Mouse (Mus musculus) CH12.LX (cell line): ENCODE results near the gene Epas1. TPM values are rescaled to one million over a fixed set of nuclear protein-coding genes. Genes with fewer than 3 reads are reported as not detected.

Source experiments
- DNase-seq: peaks from one replicate; pipeline ENCODE4 v3.0.0-alpha.2; 2013; ENCODE audit errors: extremely low read depth
- H3K27ac ChIP-seq: 2 replicates; pipeline ENCODE4 v1.5.1; 2012; ENCODE audit warnings: low read depth, mild to moderate bottlenecking, control low read depth, moderate library complexity; ENCODE audit not compliant: insufficient read depth
- H3K27me3 ChIP-seq: replicated peaks from 2 replicates; pipeline ENCODE3; 2012; ENCODE audit warnings: inconsistent platforms
- H3K36me3 ChIP-seq, 2 experiments: replicated peaks in 1 of 2; 2 replicates each; pipeline versions ENCODE3 to v1.6.1; 2012; ENCODE audit warnings: inconsistent platforms in 1 of 2, low read length in 1 of 2, mild to moderate bottlenecking in 1 of 2, mixed read lengths in 1 of 2, moderate library complexity in 1 of 2; ENCODE audit not compliant: control insufficient read depth in 1 of 2, insufficient read depth in 1 of 2
- H3K4me1 ChIP-seq, 2 experiments: 2 replicates each; pipeline ENCODE4 v1.6.1; 2012; ENCODE audit warnings: inconsistent platforms in 1 of 2, moderate library complexity in 1 of 2; ENCODE audit not compliant: insufficient read depth in 2 of 2, control insufficient read depth in 1 of 2
- H3K4me2 ChIP-seq: 2 replicates; pipeline ENCODE4 v1.6.1; 2012; ENCODE audit warnings: low read depth, mild to moderate bottlenecking, control low read depth; ENCODE audit not compliant: poor library complexity, insufficient read depth, severe bottlenecking
- H3K4me3 ChIP-seq, 3 experiments: fragments of 150-350 bp in 1 of 3; sonication (generic) in 1 of 3; replicated peaks in 1 of 3; 2 replicates each; pipeline versions ENCODE3 to v1.5.1; 2011 to 2012; ENCODE audit warnings: low read depth in 2 of 3, low read length in 2 of 3, mild to moderate bottlenecking in 2 of 3, moderate library complexity in 2 of 3, control low read depth in 1 of 3, improper control_type of control experiment in 1 of 3, inconsistent platforms in 1 of 3, mixed read lengths in 1 of 3; ENCODE audit not compliant: poor library complexity in 1 of 3
- H3K79me2 ChIP-seq: replicated peaks from 2 replicates; pipeline ENCODE4 v1.6.1; 2012; ENCODE audit warnings: mild to moderate bottlenecking, moderate library complexity; ENCODE audit not compliant: control insufficient read depth, poor library complexity, insufficient read depth, severe bottlenecking; ENCODE audit errors: extremely low read depth
- H3K9ac ChIP-seq: 2 replicates; pipeline ENCODE4 v1.6.1; 2012; ENCODE audit warnings: low read depth, mild to moderate bottlenecking, control low read depth, moderate library complexity; ENCODE audit not compliant: insufficient read depth
- H3K9me3 ChIP-seq: replicated peaks from 2 replicates; pipeline ENCODE3; 2012; ENCODE audit warnings: low read length, inconsistent platforms, mixed read lengths
- BHLHE40 ChIP-seq: IDR thresholded peaks from 2 replicates; pipeline ENCODE4 v1.6.1; 2011; ENCODE audit warnings: mild to moderate bottlenecking, low read depth, low read length, improper control_type of control experiment
- CHD1 ChIP-seq: IDR thresholded peaks from 2 replicates; pipeline ENCODE4 v1.6.1; 2012; ENCODE audit warnings: low read depth, low read length, improper control_type of control experiment, inconsistent platforms
- CHD2 ChIP-seq: IDR thresholded peaks from 2 replicates; pipeline ENCODE4 v1.6.1; 2011; ENCODE audit warnings: low read length, improper control_type of control experiment
- EP300 ChIP-seq: IDR thresholded peaks from 2 replicates; pipeline ENCODE4 v1.6.1; 2011; ENCODE audit warnings: low read length, improper control_type of control experiment
- GABPA ChIP-seq: IDR thresholded peaks from 2 replicates; pipeline ENCODE4 v1.6.1; 2012; ENCODE audit warnings: low read depth, low read length, improper control_type of control experiment, inconsistent platforms; ENCODE audit not compliant: insufficient replicate concordance
- IRF4 ChIP-seq: IDR thresholded peaks from 2 replicates; pipeline ENCODE4 v1.6.1; 2014; ENCODE audit warnings: low read depth, mild to moderate bottlenecking, inconsistent platforms, low read length, improper control_type of control experiment
- MAZ ChIP-seq: IDR thresholded peaks from 2 replicates; pipeline ENCODE4 v1.6.1; 2012; ENCODE audit warnings: low read depth, mild to moderate bottlenecking, inconsistent platforms, low read length, improper control_type of control experiment, moderate library complexity
- MEF2A ChIP-seq: IDR thresholded peaks from 2 replicates; pipeline ENCODE4 v1.6.1; 2014; ENCODE audit warnings: low read depth, mild to moderate bottlenecking, inconsistent platforms, low read length, improper control_type of control experiment, borderline replicate concordance
- NELFE ChIP-seq: IDR thresholded peaks from 2 replicates; pipeline ENCODE4 v1.6.1; 2011; ENCODE audit warnings: low read depth, low read length, improper control_type of control experiment
- NRF1 ChIP-seq: IDR thresholded peaks from 2 replicates; pipeline ENCODE4 v1.6.1; 2014; ENCODE audit warnings: low read depth, mild to moderate bottlenecking, inconsistent platforms, low read length, improper control_type of control experiment, moderate library complexity
- POLR2A ChIP-seq: IDR thresholded peaks from 2 replicates; pipeline ENCODE4 v1.6.1; 2011; ENCODE audit warnings: low read depth, mild to moderate bottlenecking, improper control_type of control experiment, low read length
- SIN3A ChIP-seq: IDR thresholded peaks from 2 replicates; pipeline ENCODE4 v1.6.1; 2012; ENCODE audit warnings: low read length, improper control_type of control experiment, inconsistent platforms
- TCF12 ChIP-seq: IDR thresholded peaks from 2 replicates; pipeline ENCODE4 v1.6.1; 2014; ENCODE audit warnings: low read depth, mild to moderate bottlenecking, inconsistent platforms, low read length, improper control_type of control experiment
- ZNF384 ChIP-seq: IDR thresholded peaks from 2 replicates; pipeline ENCODE4 v1.6.1; 2012; ENCODE audit warnings: low read depth, low read length, improper control_type of control experiment, inconsistent platforms
- dilution Hi-C: fragments of 300-500 bp; cut with MboI; formaldehyde crosslinking; loops from 2 replicates; pipeline ENCODE4 v1.14.3; 2020; ENCODE audit warnings: low sequenced_read_pairs; ENCODE audit not compliant: extremely low pct_unique_long_range_greater_than_20kb, extremely low pct_ligation_motif_present
- in situ Hi-C: fragments of 300-500 bp; cut with MboI; formaldehyde crosslinking; loops from 3 replicates; pipeline ENCODE4 v1.14.3; 2019; ENCODE audit warnings: low sequenced_read_pairs, low pct_ligation_motif_present, low pct_unique_long_range_greater_than_20kb, mixed read lengths
- polyA plus RNA-seq: library from polyadenylated mRNA; unstranded; fragments of >175 nt; gene quantifications from 2 replicates; pipeline ENCODE4 v1.2.1, GENCODE M21; 2012; ENCODE audit warnings: low read depth; ENCODE audit not compliant: insufficient read length
- total RNA-seq, 2 experiments: library from RNA; depleted of rRNA; stranded (reverse); fragments of 300-350 nt in 1 of 2; fragments of >200 nt in 1 of 2; gene quantifications; 2 replicates each; pipeline ENCODE4 v1.2.3; 2012 to 2014

Epas1 gene
- total and polyA plus RNA-seq, 3 experiments, result 0.08 to 0.14 (median 0.11) TPM

DNA sequence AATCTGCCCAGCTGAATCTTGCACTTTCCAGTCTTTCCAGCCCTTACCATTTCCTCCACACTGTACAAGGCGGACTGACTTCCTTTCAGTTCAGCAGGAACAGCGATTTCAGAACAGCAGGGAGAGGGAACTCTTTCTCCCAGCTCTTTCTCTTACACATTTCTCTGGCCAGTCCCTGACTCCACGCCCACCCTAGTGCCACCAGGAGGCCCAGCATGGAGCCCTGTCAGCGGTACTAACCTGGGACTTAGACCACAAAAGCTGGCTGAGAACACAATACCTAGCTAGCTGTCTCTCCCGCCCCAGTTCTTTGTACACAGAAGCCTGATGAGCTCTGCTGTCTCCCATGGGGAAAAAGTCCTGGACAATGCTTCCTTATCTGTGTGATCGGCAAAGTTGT lies 8.6 kb upstream of the Epas1 start:
- Histone ChIP-seq H3K36me3 (no peaks in the 10 kb centered on the region), H3K9me3 (no peaks in the 10 kb centered on the region), H3K27ac (no peak overlapping the region), H3K4me2 (no peak overlapping the region), H3K79me2 (no peaks in the 10 kb centered on the region), H3K27me3 (no peaks in the 10 kb centered on the region), H3K9ac (no peak overlapping the region), H3K4me1 (no peaks in the 10 kb centered on the region), H3K4me3 (no peak overlapping the region)
- dilution Hi-C loops (no loop called here), in situ Hi-C loops (no loop called here)
- DNase-seq, result no peak
- no peak for TF ChIP-seq NRF1
- no peak for TF ChIP-seq MEF2A
- TF ChIP-seq IRF4, result no peak
- TF ChIP-seq EP300, result no peak
- TF ChIP-seq CHD1, result no peak
- TF ChIP-seq BHLHE40, result no peak
- no peak for TF ChIP-seq SIN3A
- no peak for TF ChIP-seq CHD2
- TF ChIP-seq POLR2A, result no peak
- TF ChIP-seq MAZ, result no peak
- TF ChIP-seq TCF12, result no peak

DNA sequence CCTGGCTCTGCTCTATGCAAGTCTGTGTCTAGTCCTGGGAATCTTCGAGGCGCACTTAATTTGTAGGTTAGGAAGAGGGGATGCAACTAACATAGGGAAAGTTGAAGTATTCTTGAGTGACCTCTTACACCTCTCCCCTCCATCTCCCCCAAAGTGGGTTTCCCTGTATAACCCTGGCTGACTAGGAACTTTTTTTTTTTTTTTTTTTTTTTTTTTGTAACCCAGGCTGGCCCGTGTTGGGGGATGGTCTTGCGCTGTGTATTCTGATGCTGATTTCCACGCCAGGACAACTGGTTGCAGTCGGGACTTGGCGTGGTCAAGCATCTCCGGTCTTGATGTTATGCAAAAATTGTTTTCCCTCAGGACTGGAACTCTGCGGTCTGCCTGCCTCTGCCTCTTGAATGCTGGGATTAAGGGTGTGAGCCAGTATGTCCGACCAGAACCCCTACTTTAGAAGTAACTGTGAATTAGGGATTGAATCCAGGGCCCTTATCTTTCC lies 2.1 kb upstream of the Epas1 start:
- Histone ChIP-seq H3K9ac (no peak overlapping the region), H3K27me3 (peaks cover 12% of the 10 kb centered on the region), H3K27ac (no peak overlapping the region), H3K79me2 (no peaks in the 10 kb centered on the region), H3K4me3 (no peak overlapping the region), H3K4me2 (no peak overlapping the region), H3K36me3 (no peaks in the 10 kb centered on the region), H3K4me1 (peaks cover 0 to 5% of the 10 kb centered on the region in 2 experiments; a peak in 1 of 4 replicates), H3K9me3 (peaks cover 17% of the 10 kb centered on the region)
- no peak for DNase-seq
- in situ Hi-C loops (no loop called here), dilution Hi-C loops (loop anchor here (25.0 kb wide), 1 partner anchor 89 kb away; no protein-coding TSS in a partner anchor)
- no peak for TF ChIP-seq BHLHE40
- peak; percentile 37; the same call in 1 of the 2 replicates for TF ChIP-seq ZNF384
- no peak for TF ChIP-seq SIN3A
- no peak for TF ChIP-seq NELFE
- TF ChIP-seq GABPA, result no peak
